Mouse (Mus musculus) myocyte (in vitro differentiated cells): ENCODE results near the gene Gm37240.

Experiments
- CEBPB ChIP-seq: IDR thresholded peaks from 2 replicates; pipeline ENCODE4 v1.6.1; 2011; ENCODE audit warnings: mild to moderate bottlenecking, moderate library complexity; ENCODE audit not compliant: poor library complexity, insufficient read depth, severe bottlenecking
- E2F4 ChIP-seq: IDR thresholded peaks from one replicate; pipeline ENCODE4 v1.6.1; 2011; ENCODE audit warnings: mild to moderate bottlenecking, control low read depth, moderate library complexity; ENCODE audit not compliant: insufficient read depth
- MAX ChIP-seq: IDR thresholded peaks from one replicate; pipeline ENCODE4 v1.6.1; 2011; ENCODE audit warnings: low read depth, mild to moderate bottlenecking, control low read depth
- MYOG ChIP-seq, 3 experiments: IDR thresholded peaks; one replicate each; pipeline ENCODE4 v1.6.1; 2011; ENCODE audit warnings: control low read depth in 2 of 3, low read depth in 2 of 3, mild to moderate bottlenecking in 2 of 3; ENCODE audit not compliant: insufficient read length in 2 of 3, control insufficient read depth in 1 of 3, insufficient read depth in 1 of 3
- POLR2A ChIP-seq: IDR thresholded peaks from one replicate; pipeline ENCODE4 v1.6.1; 2011; ENCODE audit warnings: low read depth, mild to moderate bottlenecking, control low read depth, moderate library complexity; ENCODE audit not compliant: insufficient read length
- POLR2AphosphoS2 ChIP-seq: IDR thresholded peaks from one replicate; pipeline ENCODE4 v1.6.1; 2011; ENCODE audit warnings: low read depth, control low read depth; ENCODE audit not compliant: insufficient read length
- TCF12 ChIP-seq: IDR thresholded peaks from one replicate; pipeline ENCODE4 v1.6.1; 2011; ENCODE audit warnings: mild to moderate bottlenecking, control low read depth; ENCODE audit not compliant: poor library complexity, insufficient read depth, severe bottlenecking
- USF1 ChIP-seq: IDR thresholded peaks from one replicate; pipeline ENCODE4 v1.6.1; 2011; ENCODE audit warnings: low read depth, mild to moderate bottlenecking, control low read depth, moderate library complexity

DNA sequence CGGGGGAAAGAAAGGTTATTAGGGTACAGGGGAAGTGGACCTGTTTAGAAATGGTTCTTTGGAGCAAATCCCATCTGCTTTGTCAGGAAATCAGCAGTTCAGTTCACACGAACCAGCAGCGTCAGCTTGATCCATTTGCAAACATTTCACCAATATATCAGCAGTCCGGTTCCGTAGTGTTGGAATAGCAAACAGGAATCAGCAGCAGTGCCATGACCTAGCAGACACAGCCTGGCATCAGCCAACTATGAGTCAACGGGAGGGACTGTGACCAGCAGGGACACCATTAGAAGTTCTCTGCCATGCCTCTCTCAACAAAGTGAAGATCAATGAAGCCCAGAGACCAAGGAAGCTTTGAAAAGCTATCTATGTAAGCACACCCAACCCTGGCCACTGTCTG lies 1267.6 kb downstream of the Gm37240 start:
- TF ChIP-seq MAX, result no peak
- no peak for TF ChIP-seq POLR2A
- no peak for TF ChIP-seq USF1
- TF ChIP-seq MYOG (IDR thresholded peaks at IDR 0.05; ENCODE audit: control insufficient read depth in 1 of 3, insufficient read depth in 1 of 3, insufficient read length in 2 of 3, low read depth in 2 of 3), result no peak
- no peak for TF ChIP-seq TCF12
- no peak for TF ChIP-seq E2F4
- no peak for TF ChIP-seq CEBPB
- TF ChIP-seq POLR2AphosphoS2, result no peak
